Mouse (Mus musculus): ENCODE measurements at regions not wholly inside any gene's neighbourhood (a gene's known extent, or its start where the extent isn't known, plus 50 kb on each side); places are given as distances from the start of the nearest gene placed in this dataset.

DNA sequence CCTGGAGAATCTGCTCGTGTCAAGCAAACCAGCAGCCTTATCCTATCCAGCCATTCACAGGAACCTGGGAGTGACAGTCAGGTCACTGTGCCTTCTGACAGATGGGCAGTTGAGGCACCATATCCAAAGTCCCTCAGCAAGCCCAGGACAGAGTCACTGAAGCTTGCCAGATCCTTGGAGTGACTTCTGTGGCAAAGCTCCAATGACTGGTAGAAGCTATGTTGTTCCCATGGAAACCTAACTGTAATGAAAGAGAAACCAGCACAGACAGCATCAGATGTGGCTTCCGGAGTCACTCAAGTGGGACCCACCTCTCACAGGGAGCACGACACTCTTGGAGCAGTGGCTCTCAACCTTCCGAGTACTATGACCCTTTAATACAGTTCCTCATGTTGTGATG, 78.4 kb upstream of the Pcbd1 start:
- TF ChIP-seq CTCF (IDR thresholded peaks at IDR 0.05; ENCODE audit: borderline replicate concordance, extremely low read depth, insufficient read depth, insufficient read length) (no peak), POLR2A (IDR thresholded peaks at IDR 0.05; ENCODE audit: borderline replicate concordance, extremely low read depth, insufficient read depth, insufficient read length, poor library complexity, severe bottlenecking) (no peak)

All from brain, embryonic 14.5 days (tissue).